Mouse (Mus musculus) heart, embryonic 15.5 days (tissue): ENCODE results near the gene Samhd1. TPM values are rescaled to one million over a fixed set of nuclear protein-coding genes. Genes with fewer than 3 reads are reported as not detected.

Experiments used
- ATAC-seq: fragments of 200-750 bp; cut with Nextera tagmentation; replicated peaks from 2 replicates; pipeline ENCODE4 v1.8.0; 2017; ENCODE audit warnings: low read depth, moderate TSS enrichment; ENCODE audit not compliant: insufficient number of reproducible peaks, insufficient read depth, low FRiP score
- H3K27ac ChIP-seq: fragments of 300-500 bp; sonication (generic); 2 replicates; pipeline ENCODE4 v1.5.1; 2015; ENCODE audit warnings: mild to moderate bottlenecking, inconsistent platforms
- H3K27me3 ChIP-seq: fragments of 300-500 bp; sonication (generic); 2 replicates; pipeline ENCODE4 v1.6.1; 2015; ENCODE audit warnings: inconsistent platforms
- H3K36me3 ChIP-seq: fragments of 300-500 bp; sonication (generic); 2 replicates; pipeline ENCODE4 v1.6.1; 2015; ENCODE audit warnings: mild to moderate bottlenecking, inconsistent platforms
- H3K4me1 ChIP-seq: fragments of 300-500 bp; sonication (generic); replicated peaks from 2 replicates; pipeline ENCODE4 v1.6.1; 2015; ENCODE audit warnings: inconsistent platforms
- H3K4me2 ChIP-seq: fragments of 300-500 bp; sonication (generic); 2 replicates; pipeline ENCODE4 v1.6.1; 2015; ENCODE audit warnings: inconsistent platforms, mild to moderate bottlenecking, moderate library complexity
- H3K4me3 ChIP-seq: fragments of 300-500 bp; sonication (generic); 2 replicates; pipeline ENCODE4 v1.5.1; 2015; ENCODE audit warnings: mild to moderate bottlenecking, inconsistent platforms
- H3K9ac ChIP-seq: fragments of 300-500 bp; sonication (generic); 2 replicates; pipeline ENCODE4 v1.6.1; 2015; ENCODE audit warnings: mild to moderate bottlenecking, inconsistent platforms
- H3K9me3 ChIP-seq: fragments of 300-500 bp; sonication (generic); replicated peaks from 2 replicates; pipeline ENCODE4 v1.6.1; 2016; ENCODE audit warnings: inconsistent platforms
- WGBS: fragments of 180-500 bp; shearing (Covaris S2); methylation state at CpG from one replicate; pipeline ENCODE4 v1.1.7; 2015; ENCODE audit warnings: mixed read lengths; 5-methylcytosine and 5-hydroxymethylcytosine counted together
- polyA plus RNA-seq: library from polyadenylated mRNA; unstranded; fragments of >200 nt; fragmentation: Nextera tagmentation; extraction: Ambion mirVana; gene quantifications from 2 replicates; pipeline ENCODE4 v1.2.1, GENCODE M21; 2015

The Samhd1 gene
- polyA plus RNA-seq, 1 experiment from 2014 or later = 14.2 TPM

DNA sequence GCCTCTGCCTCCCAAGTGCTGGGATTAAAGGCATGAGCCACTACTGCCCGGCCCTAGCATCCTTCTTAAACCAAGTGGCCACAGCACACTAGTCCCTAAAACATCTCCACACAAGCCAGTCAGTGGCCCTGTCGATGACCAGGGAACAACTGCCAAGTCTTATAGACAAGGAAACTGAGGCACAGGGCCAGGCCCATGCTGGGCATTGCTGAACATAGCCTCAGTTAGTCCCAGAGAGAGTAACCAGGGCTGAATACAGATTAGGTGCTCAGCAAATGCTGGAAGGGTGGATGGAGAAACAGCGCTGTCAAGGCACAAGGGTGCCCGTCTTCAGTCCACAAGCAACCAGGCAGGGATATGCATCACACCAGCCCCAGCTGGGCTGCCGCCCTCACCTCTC is 81.9 kb downstream of the Samhd1 start:
- Histone ChIP-seq H3K9ac (no peak overlapping the region), H3K27ac (no peak overlapping the region), H3K27me3 (no peaks in the 10 kb centered on the region), H3K4me1 (peaks cover 66% of the 10 kb centered on the region), H3K4me2 (no peak overlapping the region), H3K4me3 (no peak overlapping the region), H3K36me3 (peaks cover 24% of the 10 kb centered on the region), H3K9me3 (no peaks in the 10 kb centered on the region)
- ATAC-seq = no peak
- 93% methylated on average over 5 of the region's 5 CpGs for WGBS

DNA sequence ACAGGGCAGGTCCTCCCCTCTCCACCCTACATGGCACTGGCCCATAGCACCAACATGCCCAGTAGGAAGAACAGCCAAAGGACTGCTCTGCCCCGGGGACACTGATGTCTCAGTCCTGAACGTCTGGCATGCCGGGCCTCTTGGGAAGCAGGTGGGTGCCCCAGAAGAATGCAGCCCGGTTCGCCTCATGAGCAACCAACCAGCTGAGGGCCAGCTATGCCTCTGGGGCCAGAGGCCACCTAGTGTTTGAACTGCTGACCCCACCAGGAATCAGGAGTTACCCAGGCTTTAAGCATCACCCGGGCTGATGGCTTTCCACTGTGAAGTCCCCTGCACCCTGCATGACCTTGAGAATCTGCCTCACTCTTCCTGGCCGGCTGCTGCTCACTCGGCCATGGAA is 82.6 kb downstream of the Samhd1 start:
- Histone ChIP-seq H3K4me3 (no peak overlapping the region), H3K4me1 (peaks cover 59% of the 10 kb centered on the region), H3K9me3 (no peaks in the 10 kb centered on the region), H3K36me3 (peaks cover 23% of the 10 kb centered on the region), H3K9ac (no peak overlapping the region), H3K4me2 (no peak overlapping the region), H3K27me3 (no peaks in the 10 kb centered on the region), H3K27ac (peak overlapping the region; percentile 10; the same call in 1 of the 2 replicates)
- ATAC-seq = no peak
- WGBS = 50% methylated on average over 8 of the region's 8 CpGs

DNA sequence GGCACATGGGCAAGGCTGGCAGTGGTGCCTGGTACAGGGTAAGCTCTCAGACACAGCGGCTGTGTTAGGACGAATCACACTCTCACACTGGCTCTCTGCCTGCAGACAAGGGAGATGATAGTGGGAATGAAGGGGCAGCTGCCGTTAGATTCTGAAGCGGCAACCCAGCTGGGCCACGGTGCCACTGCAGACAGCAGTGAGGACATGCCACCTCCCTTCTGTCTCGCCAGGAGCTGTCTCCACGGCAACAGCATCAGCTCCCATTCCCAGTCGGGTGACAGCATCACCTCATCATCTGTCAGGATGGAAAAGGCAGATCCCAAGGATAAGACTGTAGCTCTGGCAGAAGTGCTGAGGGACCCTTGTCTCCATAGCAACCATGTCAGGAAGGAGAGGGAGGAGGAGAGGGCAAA is 85.2 kb downstream of the Samhd1 start:
- peaks cover 40% of the 10 kb centered on the region for H3K4me1 ChIP-seq
- H3K27me3 ChIP-seq = no peaks in the 10 kb centered on the region
- H3K27ac ChIP-seq = no peak overlapping the region
- WGBS = 49% methylated on average over 8 of the region's 8 CpGs
- H3K9me3 ChIP-seq = no peaks in the 10 kb centered on the region
- H3K36me3 ChIP-seq = peaks cover 40% of the 10 kb centered on the region
- H3K4me2 ChIP-seq = no peak overlapping the region
- H3K9ac ChIP-seq = no peak overlapping the region
- no peak overlapping the region for H3K4me3 ChIP-seq
- ATAC-seq = no peak

DNA sequence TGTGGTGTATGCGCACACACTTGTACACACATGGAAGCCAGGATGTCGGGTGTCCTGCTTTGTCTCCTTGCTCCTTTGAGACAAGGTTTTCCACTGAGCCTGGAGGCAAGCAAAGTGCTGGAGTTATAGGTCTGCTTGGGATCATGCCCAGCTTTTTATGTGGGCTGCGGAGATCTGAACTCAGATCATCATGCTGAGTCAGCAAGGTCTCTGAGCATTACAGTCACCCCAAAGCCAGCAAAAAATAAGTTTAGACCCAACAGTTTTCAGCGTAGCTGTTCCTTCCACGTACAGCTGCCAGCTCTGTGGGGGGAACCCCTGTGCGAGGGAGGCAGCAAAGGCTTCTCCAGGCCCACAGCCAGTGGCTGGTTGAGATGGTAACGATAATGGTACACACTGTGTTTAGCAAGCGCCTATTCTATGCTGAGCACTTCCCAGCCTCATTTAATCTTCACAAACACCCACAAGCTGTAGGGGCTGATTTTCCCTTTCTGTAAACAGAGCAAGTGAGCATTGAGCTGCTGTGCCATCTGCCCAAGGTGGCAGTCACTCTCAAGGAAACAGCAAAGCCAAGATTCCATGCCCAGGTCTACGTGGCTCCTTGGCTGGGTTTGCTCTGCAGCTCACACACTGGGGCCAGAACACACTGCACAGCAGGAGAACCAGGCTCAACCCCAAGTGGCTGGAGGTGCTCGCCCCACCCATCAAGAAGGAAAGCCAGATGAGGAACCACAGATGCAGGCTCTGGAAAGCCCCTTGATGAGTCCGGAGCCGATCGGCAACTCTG is 86.5 kb downstream of the Samhd1 start:
- WGBS = 88% methylated on average over 13 of the region's 13 CpGs
- H3K36me3 ChIP-seq = peaks cover 40% of the 10 kb centered on the region
- no peaks in the 10 kb centered on the region for H3K27me3 ChIP-seq
- ATAC-seq = no peak
- H3K4me1 ChIP-seq = peaks cover 30% of the 10 kb centered on the region
- H3K4me3 ChIP-seq = no peak overlapping the region
- H3K9me3 ChIP-seq = no peaks in the 10 kb centered on the region
- no peak overlapping the region for H3K27ac ChIP-seq
- no peak overlapping the region for H3K9ac ChIP-seq
- no peak overlapping the region for H3K4me2 ChIP-seq

Other genes with a start within 250 kb of the Samhd1 start
- gene Sla2, start 248.1 kb downstream of the Samhd1 start, polyA plus RNA-seq = 0.58 and 4.4 TPM in 2 replicates
- 28.6 and 51.0 TPM in 2 replicates for gene Ndrg3, start 143.2 kb downstream of the Samhd1 start, polyA plus RNA-seq
- gene Dsn1, start 128.1 kb downstream of the Samhd1 start, polyA plus RNA-seq = 30.4 and 31.4 TPM in 2 replicates
- gene Soga1, start 56.0 kb downstream of the Samhd1 start, polyA plus RNA-seq = 1.7 and 2.7 TPM in 2 replicates
- gene Tldc2, start 48.2 kb downstream of the Samhd1 start, polyA plus RNA-seq = not detected in 2 replicates
- 14.9 and 17.2 TPM in 2 replicates for gene Rbl1, start 69.3 kb upstream of the Samhd1 start, polyA plus RNA-seq
- 152 and 188 TPM in 2 replicates for gene Rpn2, start 143.8 kb upstream of the Samhd1 start, polyA plus RNA-seq
- gene Mroh8, start 144.3 kb upstream of the Samhd1 start, polyA plus RNA-seq = 0.09 and 0.27 TPM in 2 replicates
- gene Ghrh, start 212.2 kb upstream of the Samhd1 start, polyA plus RNA-seq = not detected in 2 replicates
- 49.7 and 62.0 TPM in 2 replicates for gene Manbal, start 232.3 kb upstream of the Samhd1 start, polyA plus RNA-seq